Mouse (Mus musculus): Measurements from ENCODE around the gene Zdhhc19. TPM values are rescaled to one million over a fixed set of nuclear protein-coding genes. Genes with fewer than 3 reads are reported as not detected.
A peak's percentile ranks its signal among the peaks of the same experiment; 100 is the strongest.

The Zdhhc19 gene
- total and polyA plus RNA-seq, 2 experiments from 2014 or later: not detected

DNA sequence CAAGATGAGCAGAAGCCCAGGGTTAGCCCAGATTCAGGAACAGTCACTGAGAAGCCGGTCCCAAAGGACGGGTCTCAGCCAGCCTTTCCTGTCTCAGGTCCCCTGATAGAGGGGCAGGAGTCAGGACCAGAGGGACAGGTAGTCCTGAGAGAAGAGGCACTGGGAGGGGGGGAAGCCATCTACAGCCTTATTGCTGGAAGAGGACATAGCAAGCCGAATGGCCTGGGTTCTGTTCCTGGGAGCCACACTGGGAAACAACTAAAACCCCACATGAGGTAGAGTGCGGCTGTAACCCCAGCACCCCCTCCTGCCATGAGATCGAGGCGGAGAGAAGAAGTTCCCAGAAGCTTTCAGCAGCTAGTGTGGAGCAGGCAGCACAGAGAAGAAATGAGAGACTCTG, 17.9 kb downstream of the Zdhhc19 start:
- Histone ChIP-seq H3K27me3 (ENCODE audit: insufficient read depth, low read length) (no peaks in the 10 kb centered on the region), H3K27ac (ENCODE audit: low read depth, low read length) (no peak overlapping the region), H3K9ac (no peak overlapping the region), H3K4me1 (ENCODE audit: insufficient read depth) (peaks cover 5% of the 10 kb centered on the region; the same call in 1 of the 2 replicates), H3K36me3 (ENCODE audit: insufficient read depth) (no peaks in the 10 kb centered on the region), H3K9me3 (ENCODE audit: low read length) (no peaks in the 10 kb centered on the region), H3K4me2 (ENCODE audit: low read depth) (no peak overlapping the region), H3K4me3 (ENCODE audit: low read depth, low read length) (no peak overlapping the region)
- WGBS: 93% methylated on average over 6 of the region's 6 CpGs
- ATAC-seq (no peak), DNase-seq (no peak)
- no peak for TF ChIP-seq CTCF (IDR thresholded peaks at IDR 0.05; ENCODE audit: low read depth)

DNA sequence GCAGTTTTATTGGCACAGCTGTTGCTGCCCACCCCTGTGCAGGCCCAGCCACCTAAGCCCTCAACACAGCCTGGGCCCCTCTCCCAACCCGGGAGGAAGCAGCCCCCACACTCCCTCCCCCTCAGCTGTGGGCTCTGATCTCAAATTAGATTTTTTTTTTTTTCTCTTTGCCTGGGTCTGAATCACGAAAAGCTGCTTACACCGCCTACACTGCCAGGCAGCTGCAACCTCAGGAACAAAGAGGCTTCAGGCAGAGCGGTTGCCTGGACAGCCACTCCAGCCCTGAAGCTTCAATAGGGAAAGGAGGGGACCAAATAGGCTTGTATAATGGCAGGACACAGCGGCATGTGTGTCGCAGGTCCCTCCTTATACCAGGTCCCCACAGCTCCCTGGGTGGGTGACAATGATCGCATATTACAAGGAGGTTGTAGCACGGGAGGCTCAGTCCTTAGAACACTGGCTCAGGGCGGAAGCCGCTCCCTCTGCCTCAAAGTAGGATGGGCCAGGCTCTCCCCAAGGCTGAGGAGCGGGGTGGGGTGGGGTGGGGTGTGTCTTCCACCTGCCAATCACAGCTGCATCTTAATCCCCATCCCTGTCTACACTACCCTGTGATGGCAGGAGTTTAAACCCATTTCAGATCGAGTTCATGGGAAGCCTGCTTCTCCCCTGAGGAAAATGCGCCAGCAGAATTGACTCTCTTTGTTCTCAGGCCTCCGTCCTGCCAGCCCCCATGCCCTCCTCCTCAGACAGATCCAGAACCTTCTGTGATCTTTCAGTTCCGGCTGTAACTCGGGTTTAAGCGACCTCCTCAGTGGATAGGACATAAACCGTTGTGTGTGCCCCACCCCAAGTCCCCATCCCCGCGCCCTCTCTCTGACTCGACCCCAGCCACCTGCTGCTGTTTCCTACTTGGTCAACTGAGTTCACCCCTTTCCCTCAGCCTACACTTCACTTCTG, 20.2 kb downstream of the Zdhhc19 start:
- no peaks in the 10 kb centered on the region for H3K27me3 ChIP-seq (ENCODE audit: insufficient read depth, low read length)

DNA sequence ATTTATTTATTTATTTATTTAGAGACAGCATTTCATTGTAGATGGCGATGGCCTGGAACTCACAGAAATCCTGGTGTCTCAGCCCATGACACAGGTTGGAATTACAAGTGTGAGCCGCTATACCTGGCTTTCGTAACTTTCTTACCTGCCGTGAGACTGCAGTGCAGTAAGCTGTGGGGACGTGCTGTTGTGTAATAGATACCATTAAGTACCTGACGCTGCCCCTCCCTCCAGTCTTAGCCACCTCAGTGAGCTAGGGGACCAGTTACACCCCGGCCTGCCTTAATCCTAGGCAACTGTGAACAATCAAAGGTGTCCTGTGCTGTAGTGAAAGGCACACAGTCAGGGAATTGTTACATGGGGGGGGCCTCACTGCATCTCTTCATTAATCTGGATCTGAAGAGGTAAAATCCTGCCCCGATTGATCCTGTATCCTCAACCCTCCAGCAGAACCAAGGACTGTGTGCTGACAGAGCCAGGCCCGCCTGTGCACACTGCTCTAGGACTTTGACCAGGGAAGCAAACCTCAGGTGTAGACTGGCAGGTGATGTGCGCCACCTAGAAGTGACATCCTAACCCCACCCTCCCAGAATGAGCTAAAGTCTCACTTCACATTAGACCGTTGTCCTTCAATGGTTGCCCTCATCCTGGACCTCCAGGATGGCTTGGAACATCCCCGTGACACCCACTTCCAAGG, 21.9 kb downstream of the Zdhhc19 start:
- DNase-seq (no peak), ATAC-seq (no peak)
- Histone ChIP-seq H3K9me3 (ENCODE audit: low read length) (no peaks in the 10 kb centered on the region), H3K9ac (no peak overlapping the region), H3K4me1 (ENCODE audit: insufficient read depth) (peaks cover 5% of the 10 kb centered on the region; the same call in 1 of the 2 replicates), H3K4me2 (ENCODE audit: low read depth) (no peak overlapping the region), H3K27me3 (ENCODE audit: insufficient read depth, low read length) (no peaks in the 10 kb centered on the region), H3K27ac (ENCODE audit: low read depth, low read length) (no peak overlapping the region), H3K4me3 (ENCODE audit: low read depth, low read length) (no peak overlapping the region), H3K36me3 (ENCODE audit: insufficient read depth) (no peaks in the 10 kb centered on the region)
- no peak for TF ChIP-seq CTCF (IDR thresholded peaks at IDR 0.05; ENCODE audit: low read depth)
- 89% methylated on average over 12 of the region's 12 CpGs for WGBS

More for the DNA sequence above, 20.2 kb downstream of the Zdhhc19 start:
- DNase-seq (peak; percentile 87), ATAC-seq (peak; percentile 96)
- Histone ChIP-seq H3K36me3 (ENCODE audit: insufficient read depth) (no peaks in the 10 kb centered on the region), H3K4me3 (ENCODE audit: low read depth, low read length) (peak overlapping the region; percentile 8; the same call in 1 of the 2 replicates), H3K27ac (ENCODE audit: low read depth, low read length) (peak overlapping the region; percentile 93), H3K4me2 (ENCODE audit: low read depth) (peak overlapping the region; percentile 41), H3K4me1 (ENCODE audit: insufficient read depth) (peaks cover 5% of the 10 kb centered on the region; the same call in 1 of the 2 replicates), H3K9me3 (ENCODE audit: low read length) (no peaks in the 10 kb centered on the region), H3K9ac (peak overlapping the region; percentile 64)
- WGBS: 7% methylated on average over 21 of the region's 21 CpGs
- no peak for TF ChIP-seq CTCF (IDR thresholded peaks at IDR 0.05; ENCODE audit: low read depth)

DNA sequence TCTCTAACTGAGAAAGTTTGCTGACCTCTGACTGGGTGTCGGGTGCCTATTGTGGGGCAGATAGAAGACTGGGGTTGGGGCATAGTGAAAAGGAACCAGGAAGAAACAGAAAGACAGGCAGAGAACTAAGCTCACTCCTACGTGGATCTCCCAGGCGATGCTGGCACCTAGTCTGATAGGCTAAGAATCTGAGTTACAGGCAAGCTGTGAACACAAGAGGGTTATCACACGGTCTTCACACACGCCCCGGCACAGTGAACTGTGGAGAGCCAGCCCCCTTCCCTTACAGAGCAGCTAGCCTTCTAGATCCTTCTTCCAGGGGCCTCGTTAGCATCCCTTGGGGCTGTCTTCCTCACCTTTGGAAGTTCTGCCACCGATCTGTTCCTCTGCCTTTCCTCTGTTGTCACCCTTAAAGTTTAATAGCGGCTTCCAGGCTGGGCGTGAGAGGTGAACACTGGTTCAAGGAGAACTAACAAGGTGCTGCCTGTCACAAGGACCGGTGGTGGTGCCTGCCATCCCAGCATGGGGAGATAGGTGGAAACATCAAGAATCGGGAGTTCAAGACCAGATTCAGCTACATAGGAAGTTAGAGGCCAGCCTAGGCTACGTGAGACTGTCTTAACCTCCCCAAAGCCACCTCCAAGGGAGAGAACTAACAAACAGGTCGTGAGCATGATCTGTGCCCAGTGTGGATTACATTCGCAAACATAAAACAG, 23.7 kb downstream of the Zdhhc19 start:
- Histone ChIP-seq H3K4me3 (ENCODE audit: low read depth, low read length) (no peak overlapping the region), H3K4me2 (ENCODE audit: low read depth) (no peak overlapping the region), H3K36me3 (ENCODE audit: insufficient read depth) (no peaks in the 10 kb centered on the region), H3K9ac (no peak overlapping the region), H3K4me1 (ENCODE audit: insufficient read depth) (peaks cover 5% of the 10 kb centered on the region; the same call in 1 of the 2 replicates), H3K27me3 (ENCODE audit: insufficient read depth, low read length) (no peaks in the 10 kb centered on the region), H3K27ac (ENCODE audit: low read depth, low read length) (no peak overlapping the region), H3K9me3 (ENCODE audit: low read length) (no peaks in the 10 kb centered on the region)
- DNase-seq (no peak), ATAC-seq (no peak)
- TF ChIP-seq CTCF (IDR thresholded peaks at IDR 0.05; ENCODE audit: low read depth): no peak
- 83% methylated on average over 15 of the region's 15 CpGs for WGBS

DNA sequence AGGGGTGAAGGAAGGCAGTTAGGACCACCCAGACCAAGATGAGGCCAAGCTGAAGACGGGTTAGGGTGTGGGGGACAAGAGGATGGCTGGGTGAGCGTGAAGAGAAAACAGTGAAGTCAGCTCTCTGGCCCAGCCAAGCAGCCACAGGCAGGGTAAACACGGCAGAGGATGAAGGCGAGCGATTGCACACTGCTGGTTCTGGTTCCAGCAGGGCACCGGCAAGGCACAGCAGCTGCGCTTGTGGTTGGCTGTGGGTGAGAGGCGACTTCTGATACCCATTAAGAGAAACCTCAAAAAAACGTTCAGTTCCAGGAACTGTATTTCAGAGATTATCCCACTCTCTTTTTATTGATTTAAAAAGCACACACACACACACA, 24.3 kb downstream of the Zdhhc19 start:
- ATAC-seq (no peak), DNase-seq (no peak)
- no peak overlapping the region for H3K4me2 ChIP-seq (ENCODE audit: low read depth)
- H3K4me1 ChIP-seq (ENCODE audit: insufficient read depth): peaks cover 5% of the 10 kb centered on the region; the same call in 1 of the 2 replicates
- H3K9ac ChIP-seq: no peak overlapping the region
- WGBS: 28% methylated on average over 9 of the region's 9 CpGs
- no peak for TF ChIP-seq CTCF (IDR thresholded peaks at IDR 0.05; ENCODE audit: low read depth)
- no peaks in the 10 kb centered on the region for H3K36me3 ChIP-seq (ENCODE audit: insufficient read depth)
- no peaks in the 10 kb centered on the region for H3K9me3 ChIP-seq (ENCODE audit: low read length)
- H3K4me3 ChIP-seq (ENCODE audit: low read depth, low read length): no peak overlapping the region
- H3K27me3 ChIP-seq (ENCODE audit: insufficient read depth, low read length): no peaks in the 10 kb centered on the region
- H3K27ac ChIP-seq (ENCODE audit: low read depth, low read length): no peak overlapping the region

DNA sequence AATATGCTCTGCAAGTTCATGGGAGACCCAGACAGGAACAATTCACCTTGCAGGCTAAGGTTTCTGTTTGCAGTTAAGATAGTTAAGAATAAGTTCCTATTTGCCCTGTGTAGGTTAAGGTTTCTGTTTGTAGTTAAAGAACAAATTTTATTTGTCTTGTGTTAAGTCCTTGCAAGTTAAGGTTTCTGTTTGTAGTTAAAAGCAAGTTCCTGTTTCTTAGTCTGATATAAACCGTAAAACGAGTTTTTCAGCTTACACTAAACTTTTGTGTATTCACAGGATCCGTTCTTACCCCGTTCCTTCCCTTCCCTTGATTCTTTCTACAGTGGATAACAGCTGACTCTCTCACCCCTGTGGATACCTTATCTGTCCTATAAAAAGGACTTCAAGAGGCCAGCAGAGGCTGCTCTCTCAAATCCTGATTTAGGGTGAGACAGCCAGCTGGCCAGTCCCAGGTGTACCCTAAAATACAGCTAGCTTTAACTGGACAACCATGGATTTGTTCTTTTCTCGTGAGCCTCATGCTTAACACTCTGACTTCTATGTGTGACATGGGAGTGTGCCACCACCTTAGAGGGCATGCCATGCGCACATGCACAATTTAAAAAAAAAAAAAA, 26.6 kb downstream of the Zdhhc19 start:
- Histone ChIP-seq H3K36me3 (ENCODE audit: insufficient read depth) (no peaks in the 10 kb centered on the region), H3K4me2 (ENCODE audit: low read depth) (no peak overlapping the region), H3K27me3 (ENCODE audit: insufficient read depth, low read length) (no peaks in the 10 kb centered on the region), H3K9me3 (ENCODE audit: low read length) (no peaks in the 10 kb centered on the region), H3K4me1 (ENCODE audit: insufficient read depth) (no peaks in the 10 kb centered on the region), H3K9ac (no peak overlapping the region), H3K27ac (ENCODE audit: low read depth, low read length) (no peak overlapping the region), H3K4me3 (ENCODE audit: low read depth, low read length) (no peak overlapping the region)
- DNase-seq (no peak), ATAC-seq (no peak)
- 90% methylated on average over 6 of the region's 6 CpGs for WGBS
- TF ChIP-seq CTCF (IDR thresholded peaks at IDR 0.05; ENCODE audit: low read depth): no peak
